Mouse (Mus musculus): ENCODE results near the gene Ydjc. TPM values are rescaled to one million over a fixed set of nuclear protein-coding genes. Genes with fewer than 3 reads are reported as not detected.

The Ydjc gene
- total and polyA plus RNA-seq, 3 experiments: 54.3 to 70.9 (median 65.3) TPM

DNA sequence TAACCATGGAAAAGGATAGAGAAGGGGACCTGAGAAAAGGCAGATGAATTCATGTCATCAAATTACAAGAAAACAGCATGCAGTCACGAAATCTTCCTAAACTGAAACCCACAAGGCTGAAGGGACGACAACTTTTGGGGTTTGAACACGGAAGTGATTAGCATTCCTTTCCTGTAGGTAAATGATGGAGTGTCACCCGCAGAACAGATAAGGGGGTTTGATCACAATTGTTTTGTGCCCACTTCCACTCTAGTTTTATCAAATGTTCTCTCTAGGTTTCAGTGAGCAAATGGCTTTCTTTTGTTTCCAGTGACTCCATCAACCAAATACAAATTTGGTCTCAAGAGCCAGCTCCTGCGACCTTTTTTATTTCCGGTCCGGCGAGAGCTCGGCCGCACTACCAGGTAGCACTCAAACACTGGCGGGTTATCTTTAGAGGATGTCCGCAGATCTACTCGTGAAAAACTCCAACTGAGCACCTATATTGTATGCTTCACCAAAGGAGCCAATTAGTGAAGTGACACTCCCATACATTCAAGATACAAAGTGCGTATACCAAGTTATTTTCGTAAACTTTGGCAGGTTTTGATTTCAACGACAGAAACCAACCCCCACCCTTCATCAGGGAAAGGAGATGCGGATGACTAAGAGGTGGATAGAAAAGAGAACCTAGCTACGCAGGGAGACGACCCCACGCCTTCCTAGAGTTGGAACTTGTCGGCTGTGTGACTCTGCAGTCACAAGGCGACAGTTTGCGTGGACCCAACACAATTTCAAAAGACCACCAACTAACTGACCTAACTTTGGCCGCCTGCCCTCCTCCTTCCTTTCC lies 55.9 kb downstream of the Ydjc start (continued):
- TF ChIP-seq E2F4 (IDR thresholded peaks at IDR 0.05; ENCODE audit: insufficient replicate concordance, low read depth, low read length): no peak
- no peak for TF ChIP-seq GABPA (IDR thresholded peaks at IDR 0.05; ENCODE audit: insufficient replicate concordance, low read depth, low read length)
- no peak for TF ChIP-seq BHLHE40 (IDR thresholded peaks at IDR 0.05; ENCODE audit: low read depth, low read length)
- no peak for TF ChIP-seq PAX5 (IDR thresholded peaks at IDR 0.05; ENCODE audit: low read length)
- TF ChIP-seq ZKSCAN1 (IDR thresholded peaks at IDR 0.05; ENCODE audit: borderline replicate concordance, low read depth, low read length): no peak
- no peak for TF ChIP-seq RCOR1 (conservative IDR thresholded peaks at IDR 0.05; ENCODE audit: low read depth, low read length)
- peak; percentile 54 for TF ChIP-seq TBP (conservative IDR thresholded peaks at IDR 0.05; ENCODE audit: low read depth, low read length)
- TF ChIP-seq ELF1 (IDR thresholded peaks at IDR 0.05; ENCODE audit: low read depth, low read length): peak; percentile 68
- peak; percentile 31; the same call in 1 of the 2 replicates for TF ChIP-seq TCF12 (IDR thresholded peaks at IDR 0.05; ENCODE audit: low read depth, low read length)

DNA sequence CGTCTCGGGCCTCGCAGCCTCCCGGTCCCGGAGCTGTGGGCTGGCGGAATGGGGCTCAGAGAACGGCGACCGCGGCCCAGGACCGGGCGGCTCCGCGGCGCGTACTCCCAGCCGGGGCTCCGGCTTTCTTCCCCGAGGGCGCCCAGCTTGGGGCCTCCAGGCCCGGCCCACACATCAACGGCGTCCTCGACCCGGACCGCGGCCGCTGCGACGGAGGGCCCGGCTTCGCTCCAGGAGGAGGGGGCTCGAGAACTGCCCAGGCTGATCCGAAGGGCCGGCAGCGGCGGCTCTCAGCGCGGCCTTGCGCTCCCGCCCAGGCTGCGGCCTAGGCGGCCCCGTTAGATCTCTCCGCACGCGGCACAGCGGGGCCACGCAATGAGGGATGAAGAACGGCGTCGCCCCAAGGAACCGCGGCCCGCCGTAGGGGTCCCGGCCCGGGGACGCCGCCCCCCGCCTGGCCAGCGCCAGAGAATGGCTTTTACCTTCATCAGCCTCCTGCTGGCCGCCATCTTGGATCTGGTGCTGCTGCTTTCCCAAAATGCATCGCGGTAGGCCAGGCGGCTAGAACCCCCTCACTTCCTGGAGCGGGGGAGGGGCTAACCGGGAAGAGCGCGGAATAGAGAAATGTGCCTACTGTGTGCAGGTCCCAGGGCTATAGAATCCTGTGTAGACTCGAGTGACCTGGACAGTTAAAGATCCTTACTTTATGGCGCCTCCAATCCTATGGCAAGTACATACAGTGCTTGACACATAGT lies 56.7 kb downstream of the Ydjc start:
- Histone ChIP-seq H3K79me2 (replicated peaks; ENCODE audit: control insufficient read depth, extremely low read depth, insufficient read depth, poor library complexity, severe bottlenecking) (peaks cover 50% of the 10 kb centered on the region), H3K4me1 (ENCODE audit: control insufficient read depth in 1 of 2, insufficient read depth in 2 of 2) (peaks cover 2 to 39% of the 10 kb centered on the region in 2 experiments; a peak in 3 of 4 replicates), H3K9me3 (replicated peaks; ENCODE audit: low read length) (no peaks in the 10 kb centered on the region), H3K4me2 (ENCODE audit: insufficient read depth, low read depth, poor library complexity, severe bottlenecking) (no peak overlapping the region), H3K4me3 (replicated peaks in 1 of 3; ENCODE audit: low read depth in 2 of 3, low read length in 2 of 3, poor library complexity in 1 of 3) (peak overlapping the region; percentile 94 to 97 (median 94)), H3K27ac (ENCODE audit: insufficient read depth, low read depth) (peak overlapping the region; percentile 78), H3K36me3 (replicated peaks in 1 of 2; ENCODE audit: control insufficient read depth in 1 of 2, insufficient read depth in 1 of 2, low read length in 1 of 2) (peaks cover 0 to 25% of the 10 kb centered on the region in 2 experiments), H3K9ac (ENCODE audit: insufficient read depth, low read depth) (peak overlapping the region; percentile 100), H3K27me3 (replicated peaks) (peaks cover 1% of the 10 kb centered on the region)
- dilution Hi-C loops (cut with MboI; ENCODE audit: extremely low pct_ligation_motif_present, extremely low pct_unique_long_range_greater_than_20kb, low sequenced_read_pairs) (no loop called here), in situ Hi-C loops (cut with MboI; ENCODE audit: low pct_ligation_motif_present, low pct_unique_long_range_greater_than_20kb, low sequenced_read_pairs) (loop anchor here (5.0 to 10.0 kb wide), 2 partner anchors 69 to 334 kb away; partner anchors contain the start of genes Sdf2l1 and Thap7)
- DNase-seq (ENCODE audit: extremely low read depth): peak; percentile 92
- TF ChIP-seq MAZ (IDR thresholded peaks at IDR 0.05; ENCODE audit: low read depth, low read length) (peak; percentile 80; the same call in 1 of the 2 replicates), CHD1 (IDR thresholded peaks at IDR 0.05; ENCODE audit: low read depth, low read length) (peak; percentile 83), POLR2AphosphoS2 (IDR thresholded peaks at IDR 0.05; ENCODE audit: low read depth, low read length) (peak; percentile 85; the same call in 1 of the 2 replicates), ZKSCAN1 (IDR thresholded peaks at IDR 0.05; ENCODE audit: borderline replicate concordance, low read depth, low read length) (peak; percentile 100), ELF1 (IDR thresholded peaks at IDR 0.05; ENCODE audit: low read depth, low read length) (peak; percentile 98), NELFE (IDR thresholded peaks at IDR 0.05; ENCODE audit: low read depth, low read length) (peak; percentile 90), PAX5 (IDR thresholded peaks at IDR 0.05; ENCODE audit: low read length) (no peak), USF1 (IDR thresholded peaks at IDR 0.05; ENCODE audit: low read depth, low read length) (no peak), HCFC1 (IDR thresholded peaks at IDR 0.05; ENCODE audit: low read depth, low read length) (peak; percentile 85), EP300 (IDR thresholded peaks at IDR 0.05; ENCODE audit: low read length) (no peak), MEF2A (IDR thresholded peaks at IDR 0.05; ENCODE audit: borderline replicate concordance, low read depth, low read length) (peak; percentile 63), RAD21 (IDR thresholded peaks at IDR 0.05; ENCODE audit: low read depth, low read length) (no peak), MAX (IDR thresholded peaks at IDR 0.05; ENCODE audit: low read length) (peak; percentile 66), MAFK (IDR thresholded peaks at IDR 0.05; ENCODE audit: insufficient replicate concordance, low read length) (no peak), TBP (conservative IDR thresholded peaks at IDR 0.05; ENCODE audit: low read depth, low read length) (peak; percentile 83), JUND (conservative IDR thresholded peaks at IDR 0.05; ENCODE audit: low read depth, low read length) (no peak), E2F4 (IDR thresholded peaks at IDR 0.05; ENCODE audit: insufficient replicate concordance, low read depth, low read length) (peak; percentile 80; the same call in 1 of the 2 replicates), ZNF384 (IDR thresholded peaks at IDR 0.05; ENCODE audit: low read depth, low read length) (no peak), SMC3 (IDR thresholded peaks at IDR 0.05; ENCODE audit: low read depth, low read length) (no peak), MXI1 (IDR thresholded peaks at IDR 0.05; ENCODE audit: low read depth, low read length) (peak; percentile 80), POLR2A (IDR thresholded peaks at IDR 0.05; ENCODE audit: low read depth, low read length) (peak; percentile 96), IRF4 (IDR thresholded peaks at IDR 0.05; ENCODE audit: low read depth, low read length) (peak; percentile 89), UBTF (IDR thresholded peaks at IDR 0.05; ENCODE audit: low read depth, low read length) (peak; percentile 56; the same call in 1 of the 2 replicates), BHLHE40 (IDR thresholded peaks at IDR 0.05; ENCODE audit: low read depth, low read length) (peak; percentile 35; the same call in 1 of the 2 replicates), ETS1 (conservative IDR thresholded peaks at IDR 0.05; ENCODE audit: low read depth, low read length) (no peak), USF2 (conservative IDR thresholded peaks at IDR 0.05; ENCODE audit: low read depth, low read length) (no peak), GABPA (IDR thresholded peaks at IDR 0.05; ENCODE audit: insufficient replicate concordance, low read depth, low read length) (no peak), NRF1 (IDR thresholded peaks at IDR 0.05; ENCODE audit: low read depth, low read length) (peak; percentile 66), MYC (IDR thresholded peaks at IDR 0.05; ENCODE audit: low read depth, low read length) (peak; percentile 39; the same call in 1 of the 2 replicates), SIN3A (IDR thresholded peaks at IDR 0.05; ENCODE audit: low read length) (peak; percentile 72)

Measured in CH12.LX (cell line).